Mouse (Mus musculus) frontal cortex, postnatal 14 days (tissue): Measurements from ENCODE around the gene Yif1a.

Experiments used
- DNase-seq, 2 experiments: peaks; one replicate each; pipeline ENCODE4 v3.0.0; 2022; ENCODE audit warnings: low spot score in 2 of 2

Gene Yif1a

GRCm38 (mm10) chr19:5060365-5061330, 27.7 kb upstream of the Yif1a start:
- DNase-seq = no peak

- DNase-seq = no peak
These were observed 26.3 kb upstream of the Yif1a start for GRCm38 (mm10) chr19:5062041-5062440.

- no peak for DNase-seq
These were observed 25.9 kb upstream of the Yif1a start for GRCm38 (mm10) chr19:5062446-5062845.

- DNase-seq = no peak
These were observed 23.2 kb upstream of the Yif1a start for GRCm38 (mm10) chr19:5065104-5065503.

- no peak for DNase-seq
These were observed 21.1 kb upstream of the Yif1a start for GRCm38 (mm10) chr19:5067040-5067799.

GRCm38 (mm10) chr19:5067867-5068569, 20.3 kb upstream of the Yif1a start, which contains the start of gene Cd248:
Gene Cd248 (plus strand): TSS chr19:5068078.
- no peak for DNase-seq

- DNase-seq = no peak
These were observed 19.6 kb upstream of the Yif1a start for GRCm38 (mm10) chr19:5068570-5069234.

GRCm38 (mm10) chr19:5069486-5069885, 18.9 kb upstream of the Yif1a start:
- DNase-seq = no peak

GRCm38 (mm10) chr19:5069978-5070377, 18.4 kb upstream of the Yif1a start:
- no peak for DNase-seq

- no peak for DNase-seq
These were observed 17.3 kb upstream of the Yif1a start for GRCm38 (mm10) chr19:5071077-5071476.

- DNase-seq = no peak
These were observed 16.6 kb upstream of the Yif1a start for GRCm38 (mm10) chr19:5071545-5072369.

- DNase-seq = no peak
These were observed 15.8 kb upstream of the Yif1a start for GRCm38 (mm10) chr19:5072389-5073019.

- DNase-seq = no peak
These were observed 15.3 kb upstream of the Yif1a start for GRCm38 (mm10) chr19:5073028-5073427.

GRCm38 (mm10) chr19:5073518-5073917, 14.8 kb upstream of the Yif1a start:
- DNase-seq = no peak

GRCm38 (mm10) chr19:5079279-5079678, 9.1 kb upstream of the Yif1a start:
- DNase-seq = no peak

- DNase-seq = no peak
These were observed 6.3 kb upstream of the Yif1a start for GRCm38 (mm10) chr19:5082005-5082404.

- DNase-seq = no peak
These were observed 5.7 kb upstream of the Yif1a start for GRCm38 (mm10) chr19:5082596-5082995.

GRCm38 (mm10) chr19:5083961-5084833, 4.1 kb upstream of the Yif1a start:
- DNase-seq = no peak

- no peak for DNase-seq
These were observed 3.5 kb upstream of the Yif1a start for GRCm38 (mm10) chr19:5084834-5085144.
